Mouse (Mus musculus): ENCODE measurements around the gene BC003965. TPM values are rescaled to one million over a fixed set of nuclear protein-coding genes. Genes with fewer than 3 reads are reported as not detected.
"Not testable (repeated sequence)": the region's sequence is repeated elsewhere in the genome, so short reads cannot be mapped to it uniquely, and the experiment has no call there.

The BC003965 gene
- total and polyA plus RNA-seq, 2 experiments from 2014 or later: 24.2 to 32.8 TPM

DNA sequence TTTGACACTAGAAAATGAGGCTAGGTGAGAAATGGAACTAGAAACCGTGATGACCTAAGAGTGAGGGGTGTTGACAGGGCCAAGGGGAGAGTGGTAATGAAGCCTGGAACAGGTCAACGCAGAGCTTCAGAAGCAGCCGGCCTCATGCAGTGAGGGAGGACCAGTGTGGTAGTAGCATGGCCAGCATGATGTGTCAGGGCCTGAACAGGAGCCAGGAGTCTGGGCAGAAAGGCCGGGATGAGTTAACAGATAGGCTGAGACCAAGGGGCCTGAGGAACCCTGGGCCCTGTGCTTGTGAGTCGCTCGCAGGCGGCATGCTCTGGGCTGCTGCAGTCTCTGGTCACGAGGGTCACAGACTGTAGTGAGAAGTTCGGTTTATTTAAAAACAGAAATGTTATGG lies 34.6 kb downstream of the BC003965 start:
- no peaks in the 10 kb centered on the region for H3K9me3 ChIP-seq (ENCODE audit: low read length)
- H3K9ac ChIP-seq: no peak overlapping the region
- no peaks in the 10 kb centered on the region for H3K27me3 ChIP-seq (ENCODE audit: insufficient read depth, low read length)
- no peak for TF ChIP-seq CTCF (IDR thresholded peaks at IDR 0.05; ENCODE audit: low read depth)
- ATAC-seq: no peak
- no peaks in the 10 kb centered on the region for H3K4me1 ChIP-seq (ENCODE audit: insufficient read depth)
- peaks cover 50% of the 10 kb centered on the region for H3K36me3 ChIP-seq (ENCODE audit: insufficient read depth)
- WGBS: 92% methylated on average over 9 of the region's 9 CpGs
- no peak overlapping the region for H3K4me2 ChIP-seq (ENCODE audit: low read depth)
- no peak overlapping the region for H3K27ac ChIP-seq (ENCODE audit: low read depth, low read length)
- no peak overlapping the region for H3K4me3 ChIP-seq (ENCODE audit: low read depth, low read length)
- no peak for DNase-seq

DNA sequence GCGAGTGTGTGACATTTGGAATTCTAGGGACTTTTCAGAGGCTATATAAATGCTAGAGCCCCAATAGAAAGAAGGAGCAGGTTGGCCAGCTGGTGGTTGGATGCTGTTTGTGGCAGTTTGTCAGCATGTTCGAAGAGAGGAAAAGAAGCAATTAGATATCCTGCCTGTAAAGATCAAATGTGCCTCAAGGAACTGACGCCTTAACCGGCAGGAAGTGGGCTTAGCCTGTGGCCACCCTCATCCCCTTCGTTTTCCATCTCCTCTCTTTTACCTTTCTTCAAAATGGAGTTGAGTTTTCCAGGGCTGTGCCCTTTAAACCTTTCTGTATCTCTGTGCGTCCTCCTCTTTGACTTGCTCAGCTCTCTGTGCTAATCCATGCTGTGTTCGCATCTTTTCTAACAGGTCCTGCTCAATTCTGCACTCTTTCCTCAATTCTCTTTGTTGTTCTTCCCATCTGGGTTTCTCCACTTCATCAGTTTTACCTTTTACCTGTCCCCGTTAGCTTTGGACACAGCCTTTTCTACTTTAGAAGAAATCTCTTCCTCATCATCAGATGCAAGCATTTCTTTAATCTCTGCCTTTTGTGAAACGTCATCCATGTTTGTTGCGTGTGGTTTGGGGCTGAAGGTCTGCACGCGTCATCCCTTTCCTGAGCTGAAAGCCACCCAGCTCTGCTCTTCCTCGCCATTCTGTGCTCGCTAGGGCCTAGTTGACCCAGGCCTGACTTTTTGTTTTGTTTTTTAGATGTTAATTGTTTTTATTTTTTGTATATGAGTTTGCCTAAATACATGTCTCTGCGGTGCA lies 35.3 kb downstream of the BC003965 start:
- no peak overlapping the region for H3K4me2 ChIP-seq (ENCODE audit: low read depth)

DNA sequence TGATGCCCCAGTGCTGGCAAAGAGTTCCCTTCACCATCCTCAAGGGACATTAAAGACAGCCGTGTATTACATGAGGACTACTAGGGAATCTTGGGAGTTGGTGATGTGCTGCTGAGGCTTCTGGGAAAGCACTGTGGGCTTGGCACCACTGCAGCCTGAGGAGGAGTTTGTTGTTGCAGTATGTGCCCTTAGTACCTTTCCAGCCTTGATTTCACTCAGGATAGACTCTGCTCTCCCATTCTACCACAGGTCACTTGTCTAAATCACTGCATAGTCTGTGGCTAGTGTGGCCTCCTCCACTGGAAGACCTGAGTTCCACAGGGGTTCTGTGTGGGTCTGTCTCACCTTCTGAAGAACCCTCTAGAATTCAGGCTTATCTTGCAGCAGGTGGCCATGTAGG lies 36.4 kb downstream of the BC003965 start:
- no peak overlapping the region for H3K4me3 ChIP-seq (ENCODE audit: low read depth, low read length)
- ATAC-seq: no peak
- WGBS: 79% methylated on average over 1 of the region's 1 CpGs
- no peak overlapping the region for H3K9ac ChIP-seq
- H3K27me3 ChIP-seq (ENCODE audit: insufficient read depth, low read length): no peaks in the 10 kb centered on the region
- no peaks in the 10 kb centered on the region for H3K4me1 ChIP-seq (ENCODE audit: insufficient read depth)
- H3K9me3 ChIP-seq (ENCODE audit: low read length): no peaks in the 10 kb centered on the region
- no peak for TF ChIP-seq CTCF (IDR thresholded peaks at IDR 0.05; ENCODE audit: low read depth)
- H3K4me2 ChIP-seq (ENCODE audit: low read depth): no peak overlapping the region
- no peak for DNase-seq
- H3K36me3 ChIP-seq (ENCODE audit: insufficient read depth): peaks cover 33% of the 10 kb centered on the region
- no peak overlapping the region for H3K27ac ChIP-seq (ENCODE audit: low read depth, low read length)

More for the DNA sequence above, 35.3 kb downstream of the BC003965 start:
- Histone ChIP-seq H3K36me3 (ENCODE audit: insufficient read depth) (peaks cover 43% of the 10 kb centered on the region), H3K9ac (no peak overlapping the region), H3K27me3 (ENCODE audit: insufficient read depth, low read length) (no peaks in the 10 kb centered on the region), H3K9me3 (ENCODE audit: low read length) (no peaks in the 10 kb centered on the region), H3K4me1 (ENCODE audit: insufficient read depth) (no peaks in the 10 kb centered on the region), H3K27ac (ENCODE audit: low read depth, low read length) (no peak overlapping the region), H3K4me3 (ENCODE audit: low read depth, low read length) (no peak overlapping the region)
- WGBS: 95% methylated on average over 15 of the region's 15 CpGs
- no peak for TF ChIP-seq CTCF (IDR thresholded peaks at IDR 0.05; ENCODE audit: low read depth)
- no peak for ATAC-seq
- DNase-seq: no peak

DNA sequence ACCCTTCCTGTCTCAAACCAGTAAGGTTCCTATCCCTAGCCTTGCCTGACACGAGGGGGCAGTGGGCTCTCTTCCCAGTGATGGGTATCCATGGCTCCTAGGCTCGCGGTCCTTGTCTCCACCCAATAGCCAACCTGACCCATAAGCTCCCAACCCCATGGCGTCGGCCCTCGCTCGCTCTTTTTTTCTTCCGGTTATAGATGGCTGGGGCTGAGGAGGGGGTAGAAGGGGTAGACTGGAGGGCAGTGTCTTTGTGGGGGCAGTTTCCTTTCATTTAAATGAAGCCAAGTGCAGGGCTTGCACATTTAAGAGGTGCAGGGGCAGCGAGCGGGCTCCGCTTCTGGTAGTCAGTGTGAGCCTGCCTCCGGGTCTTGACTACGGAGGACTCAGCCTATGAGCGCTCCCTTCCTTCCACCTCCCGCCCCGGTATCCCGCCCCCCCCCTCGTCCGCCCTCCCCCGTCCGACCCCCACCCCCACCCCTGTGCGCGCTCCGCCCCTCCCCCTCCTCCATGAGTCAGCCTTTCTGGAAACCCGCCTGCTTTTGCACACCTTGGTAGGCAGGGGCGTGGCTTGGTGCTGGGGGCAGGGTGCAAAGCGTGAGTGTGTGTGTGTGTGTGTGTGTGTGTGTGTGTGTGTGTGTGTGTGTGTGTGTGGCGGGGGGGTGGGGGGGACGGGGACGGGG lies 37.6 kb downstream of the BC003965 start:
- Histone ChIP-seq H3K4me1 (ENCODE audit: insufficient read depth) (no peaks in the 10 kb centered on the region), H3K27ac (ENCODE audit: low read depth, low read length) (no peak overlapping the region), H3K27me3 (ENCODE audit: insufficient read depth, low read length) (no peaks in the 10 kb centered on the region), H3K4me2 (ENCODE audit: low read depth) (peak overlapping the region; percentile 60), H3K36me3 (ENCODE audit: insufficient read depth) (peaks cover 35% of the 10 kb centered on the region), H3K9me3 (ENCODE audit: low read length) (no peaks in the 10 kb centered on the region), H3K9ac (peak overlapping the region; percentile 49), H3K4me3 (ENCODE audit: low read depth, low read length) (peak overlapping the region; percentile 31)
- WGBS: 2% methylated on average over 22 of the region's 30 CpGs
- ATAC-seq: peak; percentile 87
- no peak for TF ChIP-seq CTCF (IDR thresholded peaks at IDR 0.05; ENCODE audit: low read depth)
- DNase-seq: peak; percentile 46

DNA sequence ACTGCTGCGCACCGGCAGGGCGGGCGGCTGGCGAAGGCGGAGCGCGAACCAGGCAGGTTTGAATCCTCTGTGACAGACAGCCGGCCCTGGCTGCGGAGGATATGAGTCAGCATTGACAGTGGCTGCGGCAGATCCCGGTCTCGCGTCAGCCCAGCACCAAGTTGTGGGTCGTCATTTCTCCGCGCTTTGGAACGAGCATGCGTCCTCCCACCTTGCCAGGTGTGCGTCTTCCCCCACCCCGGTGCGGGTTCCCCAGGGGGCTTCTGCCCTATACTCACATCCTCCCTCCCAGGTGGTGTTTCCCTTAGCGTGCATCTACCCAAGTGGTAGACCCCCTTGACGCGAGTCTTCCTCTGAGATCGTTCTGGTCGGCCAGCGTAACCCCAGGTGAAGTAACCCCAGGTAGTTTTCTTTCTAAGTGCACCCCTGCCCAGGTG lies 38.2 kb downstream of the BC003965 start:
- H3K27me3 ChIP-seq (ENCODE audit: insufficient read depth, low read length); H3K9me3 ChIP-seq (ENCODE audit: low read length); H3K4me1 ChIP-seq (ENCODE audit: insufficient read depth); H3K27ac ChIP-seq (ENCODE audit: low read depth, low read length): not testable (repeated sequence)
- Histone ChIP-seq H3K4me3 (ENCODE audit: low read depth, low read length) (peak overlapping the region; percentile 17), H3K36me3 (ENCODE audit: insufficient read depth) (peaks cover 38% of the 10 kb centered on the region), H3K9ac (0 out of 2 replicates have a peak overlapping the region, but pooled peaks have one; percentile 10), H3K4me2 (ENCODE audit: low read depth) (peak overlapping the region; percentile 60)
- WGBS: 11% methylated on average over 17 of the region's 28 CpGs
- peak; percentile 97 for ATAC-seq
- peak; percentile 18 for DNase-seq

DNA sequence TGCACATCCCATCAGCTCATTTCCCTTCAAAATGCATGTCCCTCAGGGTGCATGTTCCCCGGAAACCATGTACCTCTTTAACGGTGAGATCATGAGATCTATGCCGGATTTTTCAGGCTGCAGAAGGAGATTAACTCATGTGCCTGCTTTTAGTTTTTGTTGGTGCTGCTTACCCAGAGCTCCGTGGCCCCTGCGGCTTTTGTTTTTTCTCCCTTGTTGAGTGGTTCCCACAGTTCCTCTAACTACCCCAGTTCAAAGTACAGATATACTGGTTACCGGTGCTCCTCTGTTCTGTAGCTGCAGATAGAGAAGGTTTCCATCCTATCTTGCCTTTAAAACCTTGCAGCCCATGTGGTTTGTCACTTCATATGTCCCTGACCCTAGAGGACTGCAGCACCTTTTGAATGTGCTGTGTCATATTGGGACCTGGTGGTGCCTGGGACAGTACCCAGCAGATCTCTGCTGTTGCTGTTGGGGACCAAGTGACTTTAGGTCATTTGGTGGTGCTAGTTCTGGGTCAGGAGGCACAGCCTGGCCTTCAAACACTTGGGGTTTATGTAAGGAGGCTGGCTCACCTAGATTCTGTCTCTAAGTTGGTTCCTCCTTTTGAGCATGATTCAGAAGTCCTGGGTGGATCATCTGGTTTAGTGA lies 38.7 kb downstream of the BC003965 start:
- Histone ChIP-seq H3K9me3 (ENCODE audit: low read length) (no peaks in the 10 kb centered on the region), H3K36me3 (ENCODE audit: insufficient read depth) (peaks cover 38% of the 10 kb centered on the region), H3K27me3 (ENCODE audit: insufficient read depth, low read length) (no peaks in the 10 kb centered on the region), H3K27ac (ENCODE audit: low read depth, low read length) (no peak overlapping the region), H3K9ac (0 out of 2 replicates have a peak overlapping the region, but pooled peaks have one; percentile 10), H3K4me2 (ENCODE audit: low read depth) (peak overlapping the region; percentile 47), H3K4me1 (ENCODE audit: insufficient read depth) (no peaks in the 10 kb centered on the region), H3K4me3 (ENCODE audit: low read depth, low read length) (peak overlapping the region; percentile 17)
- ATAC-seq (no peak), DNase-seq (no peak)
- WGBS: 36% methylated on average over 6 of the region's 6 CpGs
- no peak for TF ChIP-seq CTCF (IDR thresholded peaks at IDR 0.05; ENCODE audit: low read depth)

Data from forebrain, postnatal 0 days (tissue).